Mouse (Mus musculus) erythroid progenitor cell, adult 5-6 weeks (primary cell): ENCODE measurements around the gene Olfr979. TPM values are rescaled to one million over a fixed set of nuclear protein-coding genes. Genes with fewer than 3 reads are reported as not detected.
"Not testable (repeated sequence)": the region's sequence is repeated elsewhere in the genome, so short reads cannot be mapped to it uniquely, and the experiment has no call there.

Experiments
- ATAC-seq: replicated peaks from 2 replicates; pipeline ENCODE4 v1.8.0; 2016; ENCODE audit warnings: moderate number of reproducible peaks, mild to moderate bottlenecking, moderate TSS enrichment, inconsistent platforms; ENCODE audit not compliant: poor library complexity, low FRiP score, severe bottlenecking
- total RNA-seq, 2 experiments: library from RNA; stranded (forward) in 1 of 2; stranded (reverse) in 1 of 2; fragments of 150-400 nt in 1 of 2; fragments of 186-747, 209-891 nt in 1 of 2; gene quantifications; 2 replicates each; pipeline versions ENCODE4 v1.2.3 to v1.2.4; 2015 to 2017; ENCODE audit warnings: low replicate concordance in 2 of 2

Olfr979 gene
- not detected in 2 replicates for total RNA-seq (2015; ENCODE audit: low replicate concordance)
- not detected in 2 replicates for total RNA-seq (2017; ENCODE audit: low replicate concordance)

DNA sequence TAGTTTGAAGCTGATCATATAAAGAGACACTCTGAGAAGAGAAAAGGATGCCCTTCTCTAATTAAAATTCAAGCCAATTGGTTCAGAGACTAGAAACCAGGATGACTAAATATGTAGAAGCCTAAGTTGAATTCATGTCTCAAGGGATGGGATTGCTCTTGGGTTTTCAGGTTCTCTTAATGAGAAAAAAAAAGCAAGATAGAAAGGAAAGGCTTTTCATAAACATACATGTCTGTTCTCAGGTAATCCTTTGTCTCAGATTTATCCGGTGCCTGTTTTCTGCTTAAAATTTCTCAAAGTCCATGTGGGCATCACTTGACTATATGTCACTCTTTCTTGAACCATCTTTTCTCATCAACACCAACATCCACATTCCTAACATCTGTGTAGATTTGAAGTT, at the start of gene Olfr979:
Olfr979 (minus strand) TSS at position 101 of the 400 bp plus-strand sequence.
- ATAC-seq: no peak

GRCm38 (mm10) chr9:40050138-40050537, 46.9 kb upstream of the Olfr979 start:
- no peak for ATAC-seq

DNA sequence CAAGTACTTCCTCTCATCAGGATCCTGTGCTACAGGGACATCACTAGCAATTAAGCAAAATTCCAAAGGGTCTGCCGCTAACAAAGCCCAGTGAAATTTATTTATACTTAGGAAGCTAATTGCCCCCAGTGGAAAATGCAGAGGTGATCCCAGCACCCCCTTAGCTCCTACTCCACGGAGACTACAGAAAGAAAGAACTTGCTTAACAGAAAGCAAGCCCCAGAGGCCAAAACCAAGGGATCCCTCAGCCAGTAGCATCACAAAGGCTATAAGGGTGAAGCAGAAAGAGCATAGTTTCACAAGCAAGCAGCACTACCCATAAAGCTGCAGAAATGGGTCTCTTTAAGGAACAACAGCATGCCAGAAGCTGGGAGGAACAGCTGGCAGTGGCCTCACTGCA, 17.9 kb upstream of the Olfr979 start, which contains the start of gene Olfr981:
Olfr981 (plus strand) TSS at position 301 of the 400 bp plus-strand sequence.
- no peak for ATAC-seq

DNA sequence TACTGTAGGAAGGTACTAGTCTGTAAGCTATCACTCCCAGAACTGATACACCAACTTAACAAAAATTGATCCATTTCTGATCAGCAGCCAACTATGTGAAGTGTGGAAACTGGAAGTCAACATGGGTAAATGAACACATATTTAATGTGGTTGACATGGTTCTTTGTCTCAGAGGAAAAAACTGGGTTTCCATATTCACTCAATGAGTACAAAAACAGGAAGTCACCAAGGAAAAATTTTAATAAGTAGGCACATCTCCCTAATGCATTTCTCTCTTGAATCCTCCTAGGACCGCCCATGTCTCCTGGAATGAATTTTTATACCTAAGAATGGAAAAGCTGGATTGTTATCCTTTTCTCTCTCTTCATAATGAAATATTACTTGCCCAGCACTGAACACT, 6.2 kb upstream of the Olfr979 start, which contains the start of gene Olfr980:
Olfr980 (minus strand) TSS at position 101 of the 400 bp plus-strand sequence.
- no peak for ATAC-seq

DNA sequence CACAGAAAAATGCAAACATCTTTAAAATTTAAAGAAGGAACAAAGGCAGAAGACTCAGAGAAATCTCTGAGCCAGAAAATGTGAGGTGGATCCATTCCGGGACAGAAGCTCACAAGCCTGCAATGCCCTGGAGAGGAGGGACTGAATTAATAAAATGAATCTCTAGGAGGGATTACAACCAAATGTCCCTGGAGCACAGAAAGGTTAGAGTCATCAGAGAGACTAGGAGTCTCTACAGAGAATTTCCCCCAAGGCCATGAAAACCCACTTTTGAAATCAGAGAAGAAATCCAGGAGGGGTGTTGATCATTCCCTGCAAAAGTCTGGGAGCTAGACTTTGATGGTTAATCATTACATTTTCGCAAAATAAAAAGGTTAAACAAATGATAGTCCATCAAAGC, 11.5 kb downstream of the Olfr979 start, which contains the start of gene Olfr978:
Olfr978 (plus strand) TSS at position 301 of the 400 bp plus-strand sequence.
- ATAC-seq: no peak

GRCm38 (mm10) chr9:39976581-39977145, 26.6 kb downstream of the Olfr979 start:
- ATAC-seq: not testable (repeated sequence)

DNA sequence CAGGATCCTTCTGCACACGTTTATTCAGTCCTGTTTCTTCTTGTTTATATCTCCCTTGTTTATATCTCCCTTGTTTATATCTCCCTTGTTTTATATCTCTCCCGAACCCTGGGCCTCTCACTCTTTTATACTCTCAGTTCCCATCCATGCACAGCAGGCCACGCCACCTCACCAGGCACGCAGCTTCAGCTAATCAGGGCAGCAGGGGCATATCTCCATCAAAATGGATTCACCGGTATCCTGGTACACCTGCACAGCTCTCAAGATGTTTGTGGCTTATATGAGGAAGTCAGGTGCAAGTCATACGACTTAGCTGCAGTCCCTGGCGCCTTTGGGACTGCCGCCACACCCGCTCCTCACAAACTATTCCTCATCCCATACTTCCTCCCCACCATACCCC, 42.2 kb downstream of the Olfr979 start, which contains the start of gene Olfr976:
Olfr976 (minus strand) TSS at position 101 of the 400 bp plus-strand sequence.
- not testable (repeated sequence) for ATAC-seq

- no peak for ATAC-seq
These were observed 51.3 kb downstream of the Olfr979 start, which contains the start of gene Olfr975 for GRCm38 (mm10) chr9:39951946-39952345. Gene Olfr975 (minus strand): TSS chr9:39952046.

Other genes starting within 250 kb of the Olfr979 start
- gene Olfr968, start 220.2 kb downstream of the Olfr979 start, total RNA-seq (2015; ENCODE audit: low replicate concordance): not detected in 2 replicates
- gene Olfr968, start 220.2 kb downstream of the Olfr979 start, total RNA-seq (2017; ENCODE audit: low replicate concordance): not detected in 2 replicates
- gene Olfr969, start 212.5 kb downstream of the Olfr979 start, total RNA-seq (2015; ENCODE audit: low replicate concordance): not detected in 2 replicates
- gene Olfr969, start 212.5 kb downstream of the Olfr979 start, total RNA-seq (2017; ENCODE audit: low replicate concordance): not detected in 2 replicates
- not detected in 2 replicates for gene Olfr970, start 194.6 kb downstream of the Olfr979 start, total RNA-seq (2015; ENCODE audit: low replicate concordance)
- not detected in 2 replicates for gene Olfr970, start 194.6 kb downstream of the Olfr979 start, total RNA-seq (2017; ENCODE audit: low replicate concordance)
- not detected in 2 replicates for gene Olfr971, start 166.6 kb downstream of the Olfr979 start, total RNA-seq (2015; ENCODE audit: low replicate concordance)
- gene Olfr971, start 166.6 kb downstream of the Olfr979 start, total RNA-seq (2017; ENCODE audit: low replicate concordance): not detected in 2 replicates
- gene Olfr972, start 137.0 kb downstream of the Olfr979 start, total RNA-seq (2015; ENCODE audit: low replicate concordance): not detected in 2 replicates
- gene Olfr972, start 137.0 kb downstream of the Olfr979 start, total RNA-seq (2017; ENCODE audit: low replicate concordance): not detected in 2 replicates
- not detected in 2 replicates for gene Olfr229, start 96.1 kb downstream of the Olfr979 start, total RNA-seq (2015; ENCODE audit: low replicate concordance)
- gene Olfr229, start 96.1 kb downstream of the Olfr979 start, total RNA-seq (2017; ENCODE audit: low replicate concordance): not detected in 2 replicates
- gene Olfr974, start 66.0 kb downstream of the Olfr979 start, total RNA-seq (2015; ENCODE audit: low replicate concordance): not detected in 2 replicates
- gene Olfr974, start 66.0 kb downstream of the Olfr979 start, total RNA-seq (2017; ENCODE audit: low replicate concordance): not detected in 2 replicates
- not detected in 2 replicates for gene Olfr975, start 51.4 kb downstream of the Olfr979 start, total RNA-seq (2015; ENCODE audit: low replicate concordance)
- not detected in 2 replicates for gene Olfr975, start 51.4 kb downstream of the Olfr979 start, total RNA-seq (2017; ENCODE audit: low replicate concordance)
- not detected in 2 replicates for gene Olfr976, start 42.3 kb downstream of the Olfr979 start, total RNA-seq (2015; ENCODE audit: low replicate concordance)
- gene Olfr976, start 42.3 kb downstream of the Olfr979 start, total RNA-seq (2017; ENCODE audit: low replicate concordance): not detected in 2 replicates
- gene Olfr978, start 11.4 kb downstream of the Olfr979 start, total RNA-seq (2015; ENCODE audit: low replicate concordance): not detected in 2 replicates
- not detected in 2 replicates for gene Olfr978, start 11.4 kb downstream of the Olfr979 start, total RNA-seq (2017; ENCODE audit: low replicate concordance)
- not detected in 2 replicates for gene Olfr980, start 6.1 kb upstream of the Olfr979 start, total RNA-seq (2015; ENCODE audit: low replicate concordance)
- 1.2 TPM in 1 of 2 replicates, not detected in the other for gene Olfr980, start 6.1 kb upstream of the Olfr979 start, total RNA-seq (2017; ENCODE audit: low replicate concordance)
- not detected in 2 replicates for gene Olfr981, start 18.0 kb upstream of the Olfr979 start, total RNA-seq (2015; ENCODE audit: low replicate concordance)
- gene Olfr981, start 18.0 kb upstream of the Olfr979 start, total RNA-seq (2017; ENCODE audit: low replicate concordance): not detected in 2 replicates
- gene Olfr982, start 70.4 kb upstream of the Olfr979 start, total RNA-seq (2015; ENCODE audit: low replicate concordance): not detected in 2 replicates
- gene Olfr982, start 70.4 kb upstream of the Olfr979 start, total RNA-seq (2017; ENCODE audit: low replicate concordance): not detected in 2 replicates
- gene Olfr983, start 90.1 kb upstream of the Olfr979 start, total RNA-seq (2015; ENCODE audit: low replicate concordance): not detected in 2 replicates
- gene Olfr983, start 90.1 kb upstream of the Olfr979 start, total RNA-seq (2017; ENCODE audit: low replicate concordance): not detected in 2 replicates
- not detected in 2 replicates for gene Olfr984, start 110.7 kb upstream of the Olfr979 start, total RNA-seq (2015; ENCODE audit: low replicate concordance)
- gene Olfr984, start 110.7 kb upstream of the Olfr979 start, total RNA-seq (2017; ENCODE audit: low replicate concordance): not detected in 2 replicates
- not detected in 2 replicates for gene Olfr985, start 126.7 kb upstream of the Olfr979 start, total RNA-seq (2015; ENCODE audit: low replicate concordance)
- gene Olfr985, start 126.7 kb upstream of the Olfr979 start, total RNA-seq (2017; ENCODE audit: low replicate concordance): not detected in 2 replicates
- not detected in 2 replicates for gene Tmem225, start 144.7 kb upstream of the Olfr979 start, total RNA-seq (2015; ENCODE audit: low replicate concordance)
- gene Tmem225, start 144.7 kb upstream of the Olfr979 start, total RNA-seq (2017; ENCODE audit: low replicate concordance): not detected in 2 replicates
- gene Olfr986, start 177.5 kb upstream of the Olfr979 start, total RNA-seq (2015; ENCODE audit: low replicate concordance): not detected in 2 replicates
- not detected in 2 replicates for gene Olfr986, start 177.5 kb upstream of the Olfr979 start, total RNA-seq (2017; ENCODE audit: low replicate concordance)
- 0.36 TPM in 1 of 2 replicates, not detected in the other for gene Zfp202, start 188.9 kb upstream of the Olfr979 start, total RNA-seq (2015; ENCODE audit: low replicate concordance)
- gene Zfp202, start 188.9 kb upstream of the Olfr979 start, total RNA-seq (2017; ENCODE audit: low replicate concordance): 0.77 TPM in 1 of 2 replicates, not detected in the other